Mouse (Mus musculus) embryonic fibroblast, embryonic 13.5 days (primary cell): ENCODE results near the gene Gm20388.

ENCODE experiments used
- CTCF ChIP-seq: IDR thresholded peaks from 2 replicates; pipeline ENCODE4 v1.5.1; 2011; ENCODE audit warnings: mild to moderate bottlenecking, control low read depth, low read length, moderate library complexity, borderline replicate concordance; ENCODE audit not compliant: insufficient read depth
- POLR2A ChIP-seq: IDR thresholded peaks from 2 replicates; pipeline ENCODE4 v1.6.1; 2011; ENCODE audit warnings: low read depth, mild to moderate bottlenecking, control low read depth, low read length, moderate library complexity

- no peak for TF ChIP-seq POLR2A
- no peak for TF ChIP-seq CTCF
Observed at GRCm38 (mm10) chr8:123659469-123660057, 3748.9 kb downstream of the Gm20388 start.
